Mouse (Mus musculus) megakaryocyte, embryonic 14.5 days (primary cell): ENCODE data around the gene Agbl3.

ENCODE experiments used
- FLI1 ChIP-seq: IDR thresholded peaks from 2 replicates; pipeline ENCODE4 v1.6.1; 2012; ENCODE audit warnings: low read length, inconsistent platforms, mixed read lengths
- GATA1 ChIP-seq: IDR thresholded peaks from 3 replicates; pipeline ENCODE4 v1.6.1; 2012; ENCODE audit warnings: mixed read lengths, low read length, inconsistent platforms, borderline replicate concordance

DNA sequence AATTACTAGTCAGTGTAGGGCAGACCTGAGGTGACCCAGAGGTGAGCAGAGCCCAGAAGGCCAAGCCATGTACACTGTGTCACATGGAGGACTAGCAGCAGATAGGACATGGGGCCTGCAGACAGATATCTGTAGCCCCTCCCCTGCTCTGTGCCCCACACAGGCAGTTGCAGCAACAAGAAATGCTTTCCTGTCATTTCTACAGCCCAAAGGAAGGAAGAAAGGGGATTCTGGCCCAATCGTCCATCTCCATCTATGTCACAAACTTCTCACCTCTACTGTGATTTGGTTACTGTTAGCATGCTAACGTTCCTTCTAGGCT, 96.6 kb downstream of the Agbl3 start:
- TF ChIP-seq GATA1: no peak
- TF ChIP-seq FLI1: no peak
